Mouse (Mus musculus) erythroblast, embryonic 14.5 days (primary cell): ENCODE data around the gene Thsd1.

ENCODE experiments used
- GATA1 ChIP-seq: IDR thresholded peaks from 2 replicates; pipeline ENCODE4 v1.6.1; 2012; ENCODE audit warnings: low read length, inconsistent platforms, mixed read lengths
- TAL1 ChIP-seq: IDR thresholded peaks from 3 replicates; pipeline ENCODE4 v1.6.1; 2012; ENCODE audit warnings: low read length, inconsistent platforms, mixed read lengths

GRCm38 (mm10) chr8:22185431-22186397 is 41.4 kb upstream of the Thsd1 start, which contains the start of gene Ckap2:
- TF ChIP-seq TAL1, result no peak
- no peak for TF ChIP-seq GATA1
